ENCODE assay signal across 8 mouse cellular contexts in genomic region chr5:23436735-23437134, GRCm38 (mm10). TPM values are rescaled to one million over a fixed set of nuclear protein-coding genes. Genes with fewer than 3 reads are reported as not detected.
DNase-seq lines count a peak whose midpoint lies in the region; ATAC-seq and TF ChIP-seq lines count a peak whose summit lies in the region.

No protein-coding gene starts in this region.

- H3K4me3 ChIP-seq in kidney, postnatal 0 days (replicated peaks; ENCODE audit: low read depth, low read length) = peak overlapping the region; percentile 100
- H3K4me3 ChIP-seq in embryonic facial prominence, embryonic 12.5 days = peak overlapping the region; percentile 66
- H3K4me3 ChIP-seq in intestine, embryonic 15.5 days (replicated peaks) = peak overlapping the region; percentile 93
- peak overlapping the region; percentile 99 for H3K4me3 ChIP-seq in myocyte

- peaks cover 82% of the 10 kb centered on the region for H3K79me2 ChIP-seq in myocyte (ENCODE audit: control insufficient read depth, insufficient read depth)

- TF ChIP-seq POLR2A in myocyte (IDR thresholded peaks at IDR 0.05; ENCODE audit: insufficient read length, low read depth) = no peak

- H3K36me3 ChIP-seq in kidney, postnatal 0 days (ENCODE audit: insufficient read depth, low read length) = no peaks in the 10 kb centered on the region
- no peaks in the 10 kb centered on the region for H3K36me3 ChIP-seq in embryonic facial prominence, embryonic 12.5 days
- H3K36me3 ChIP-seq in intestine, embryonic 15.5 days = no peaks in the 10 kb centered on the region
- H3K36me3 ChIP-seq in myocyte (ENCODE audit: control insufficient read depth, insufficient read depth) = no peaks in the 10 kb centered on the region

- TF ChIP-seq CTCF in kidney, postnatal 0 days (IDR thresholded peaks at IDR 0.05; ENCODE audit: low read depth) = no peak

- intact Hi-C loops in gastrocnemius, postnatal 14 days (cut with DNase I; ENCODE audit: low total_unique reads) = no loop called here
- intact Hi-C loops in gastrocnemius, postnatal 36 days (cut with DNase I) = no loop called here

- no peak overlapping the region for H3ac ChIP-seq in myocyte (ENCODE audit: control insufficient read depth, insufficient read length)

- no peak for DNase-seq in kidney, postnatal 0 days (ENCODE audit: low spot score)
- DNase-seq in kidney, postnatal 4 days = no peak
- DNase-seq in T-cell, adult 2 months (ENCODE audit: low spot score) = no peak
- DNase-seq in gastrocnemius, postnatal 14 days = no peak
- no peak for DNase-seq in gastrocnemius, postnatal 36 days

- H3K9ac ChIP-seq in kidney, postnatal 0 days (ENCODE audit: low read depth, low read length) = peak overlapping the region; percentile 100; the same call in 1 of the 2 replicates
- H3K9ac ChIP-seq in embryonic facial prominence, embryonic 12.5 days = peak overlapping the region; percentile 20
- peak overlapping the region; percentile 0; the same call in 1 of the 2 replicates for H3K9ac ChIP-seq in intestine, embryonic 15.5 days

- ATAC-seq in kidney, postnatal 0 days (replicated peaks; ENCODE audit: low FRiP score, low read depth) = no peak
- no peak for ATAC-seq in embryonic facial prominence, embryonic 12.5 days (ENCODE audit: insufficient number of reproducible peaks, insufficient read depth, low FRiP score, low TSS enrichment)
- ATAC-seq in intestine, embryonic 15.5 days = no peak

- peak overlapping the region; percentile 78 for H3K4me2 ChIP-seq in kidney, postnatal 0 days (ENCODE audit: low read length)
- H3K4me2 ChIP-seq in embryonic facial prominence, embryonic 12.5 days (replicated peaks) = peak overlapping the region; percentile 81
- peak overlapping the region; percentile 78 for H3K4me2 ChIP-seq in intestine, embryonic 15.5 days (replicated peaks)
- peak overlapping the region; percentile 75 for H3K4me2 ChIP-seq in myocyte (ENCODE audit: low read depth)

- no peaks in the 10 kb centered on the region for H3K27me3 ChIP-seq in kidney, postnatal 0 days (ENCODE audit: insufficient read depth, low read length)
- H3K27me3 ChIP-seq in embryonic facial prominence, embryonic 12.5 days = no peaks in the 10 kb centered on the region
- H3K27me3 ChIP-seq in intestine, embryonic 15.5 days (replicated peaks) = no peaks in the 10 kb centered on the region
- no peaks in the 10 kb centered on the region for H3K27me3 ChIP-seq in myocyte (ENCODE audit: control insufficient read depth, insufficient read depth, insufficient read length)

- WGBS in kidney, postnatal 0 days = 9% methylated on average over 2 of the region's 2 CpGs
- 21% methylated on average over 2 of the region's 2 CpGs for WGBS in embryonic facial prominence, embryonic 12.5 days
- WGBS in intestine, embryonic 15.5 days = 4% methylated on average over 2 of the region's 2 CpGs

- no peak overlapping the region for H3K27ac ChIP-seq in kidney, postnatal 0 days
- no peak overlapping the region for H3K27ac ChIP-seq in embryonic facial prominence, embryonic 12.5 days
- H3K27ac ChIP-seq in intestine, embryonic 15.5 days = no peak overlapping the region

- no peaks in the 10 kb centered on the region for H3K4me1 ChIP-seq in kidney, postnatal 0 days (replicated peaks; ENCODE audit: insufficient read depth, low read length)
- peaks cover 3% of the 10 kb centered on the region; the same call in 1 of the 2 replicates for H3K4me1 ChIP-seq in embryonic facial prominence, embryonic 12.5 days
- H3K4me1 ChIP-seq in intestine, embryonic 15.5 days (replicated peaks) = no peaks in the 10 kb centered on the region

- H3K9me3 ChIP-seq in kidney, postnatal 0 days (replicated peaks; ENCODE audit: low read length) = no peaks in the 10 kb centered on the region
- H3K9me3 ChIP-seq in embryonic facial prominence, embryonic 12.5 days = no peaks in the 10 kb centered on the region
- no peaks in the 10 kb centered on the region for H3K9me3 ChIP-seq in intestine, embryonic 15.5 days

TF ChIP-seq in myocyte, 11 proteins besides CTCF, POLR2A, EP300 and RAD21:
- TF ChIP-seq REST (IDR thresholded peaks at IDR 0.05; ENCODE audit: insufficient read depth, insufficient read length) (no peak), MYOG (IDR thresholded peaks at IDR 0.05; ENCODE audit: control insufficient read depth in 1 of 3, insufficient read depth in 1 of 3, insufficient read length in 2 of 3, low read depth in 2 of 3) (no peak), MYOD1 (IDR thresholded peaks at IDR 0.05; ENCODE audit: control insufficient read depth in 1 of 3, insufficient read length in 2 of 3, low read depth in 2 of 3) (no peak), POLR2AphosphoS2 (IDR thresholded peaks at IDR 0.05; ENCODE audit: insufficient read length, low read depth) (no peak), USF1 (IDR thresholded peaks at IDR 0.05; ENCODE audit: low read depth) (no peak), TCF3 (IDR thresholded peaks at IDR 0.05; ENCODE audit: insufficient read length, low read depth) (no peak), CEBPB (IDR thresholded peaks at IDR 0.05; ENCODE audit: insufficient read depth, poor library complexity, severe bottlenecking) (no peak), E2F4 (IDR thresholded peaks at IDR 0.05; ENCODE audit: insufficient read depth) (no peak), TCF12 (IDR thresholded peaks at IDR 0.05; ENCODE audit: insufficient read depth, poor library complexity, severe bottlenecking) (no peak), SRF (IDR thresholded peaks at IDR 0.05; ENCODE audit: control insufficient read depth, insufficient read length, low read depth) (no peak), MAX (IDR thresholded peaks at IDR 0.05; ENCODE audit: low read depth) (no peak)

RNA-seq across cellular contexts. Expression of gene Kmt2e, which starts 2.5 kb away (rescaled TPM):
- 76.8 and 85.9 TPM in 2 replicates for polyA plus RNA-seq in kidney, postnatal 0 days (2015; fragmentation: Nextera tagmentation; extraction: Ambion mirVana)
- 118 and 120 TPM in 2 replicates for polyA plus RNA-seq in embryonic facial prominence, embryonic 12.5 days (2016; fragmentation: Nextera tagmentation; extraction: Ambion mirVana)
- 77.2 and 86.4 TPM in 2 replicates for polyA plus RNA-seq in intestine, embryonic 15.5 days (2015; fragmentation: Nextera tagmentation; extraction: Ambion mirVana)
- 9.0 TPM for polyA plus RNA-seq in myocyte (2012; fragmentation: generic; extraction: Trizol)
- total RNA-seq in gastrocnemius, postnatal 14 days (2021) = 10 to 100 TPM; 25.2 to 27.1 TPM
- 10 to 100 TPM; 22.2 to 25.6 TPM for total RNA-seq in gastrocnemius, postnatal 36 days (2021)

Comparison
In these comparisons a context has a peak if more than half of its experiments do, and no peak if none do; other contexts are left out.
1. H3K9ac ChIP-seq: peak in every context shown above with its lines; median percentile 100 in kidney, postnatal 0 days; 20 in embryonic facial prominence, embryonic 12.5 days; 0 in intestine, embryonic 15.5 days.